Mouse (Mus musculus) embryonic facial prominence, embryonic 12.5 days (tissue): ENCODE measurements around the gene Etv5. TPM values are rescaled to one million over a fixed set of nuclear protein-coding genes. Genes with fewer than 3 reads are reported as not detected.

ENCODE experiments used
- ATAC-seq: fragments of 200-750 bp; cut with Nextera tagmentation; 2 replicates; pipeline ENCODE4 v1.8.0; 2017; ENCODE audit not compliant: insufficient number of reproducible peaks, insufficient read depth, low FRiP score, low TSS enrichment
- H3K27ac ChIP-seq: fragments of 300-500 bp; sonication (generic); 2 replicates; pipeline ENCODE4 v1.5.1; 2016; ENCODE audit warnings: mild to moderate bottlenecking
- H3K27me3 ChIP-seq: fragments of 300-500 bp; sonication (generic); 2 replicates; pipeline ENCODE4 v1.6.1; 2016; ENCODE audit warnings: mild to moderate bottlenecking, moderate library complexity
- H3K36me3 ChIP-seq: fragments of 300-500 bp; sonication (generic); 2 replicates; pipeline ENCODE4 v1.6.1; 2016; ENCODE audit warnings: mild to moderate bottlenecking
- H3K4me1 ChIP-seq: fragments of 300-500 bp; sonication (generic); 2 replicates; pipeline ENCODE4 v1.6.1; 2016
- H3K4me2 ChIP-seq: fragments of 300-500 bp; sonication (generic); replicated peaks from 2 replicates; pipeline ENCODE4 v1.6.1; 2016; ENCODE audit warnings: mild to moderate bottlenecking, moderate library complexity
- H3K4me3 ChIP-seq: fragments of 300-500 bp; sonication (generic); 2 replicates; pipeline ENCODE4 v1.5.1; 2016; ENCODE audit warnings: mild to moderate bottlenecking
- H3K9ac ChIP-seq: fragments of 300-500 bp; sonication (generic); 2 replicates; pipeline ENCODE4 v1.6.1; 2016; ENCODE audit warnings: mild to moderate bottlenecking, moderate library complexity
- H3K9me3 ChIP-seq: fragments of 300-500 bp; sonication (generic); 2 replicates; pipeline ENCODE4 v1.6.1; 2016; ENCODE audit warnings: mild to moderate bottlenecking, moderate library complexity
- WGBS: fragments of 180-500 bp; shearing (Covaris S2); methylation state at CpG from one replicate; pipeline ENCODE4 v1.1.7; 2016; 5-methylcytosine and 5-hydroxymethylcytosine counted together
- polyA plus RNA-seq: library from polyadenylated mRNA; unstranded; fragments of >200 nt; fragmentation: Nextera tagmentation; extraction: Ambion mirVana; gene quantifications from 2 replicates; pipeline ENCODE4 v1.2.1, GENCODE M21; 2016

Etv5 gene
- polyA plus RNA-seq, 1 experiment from 2014 or later: 39.8 TPM

DNA sequence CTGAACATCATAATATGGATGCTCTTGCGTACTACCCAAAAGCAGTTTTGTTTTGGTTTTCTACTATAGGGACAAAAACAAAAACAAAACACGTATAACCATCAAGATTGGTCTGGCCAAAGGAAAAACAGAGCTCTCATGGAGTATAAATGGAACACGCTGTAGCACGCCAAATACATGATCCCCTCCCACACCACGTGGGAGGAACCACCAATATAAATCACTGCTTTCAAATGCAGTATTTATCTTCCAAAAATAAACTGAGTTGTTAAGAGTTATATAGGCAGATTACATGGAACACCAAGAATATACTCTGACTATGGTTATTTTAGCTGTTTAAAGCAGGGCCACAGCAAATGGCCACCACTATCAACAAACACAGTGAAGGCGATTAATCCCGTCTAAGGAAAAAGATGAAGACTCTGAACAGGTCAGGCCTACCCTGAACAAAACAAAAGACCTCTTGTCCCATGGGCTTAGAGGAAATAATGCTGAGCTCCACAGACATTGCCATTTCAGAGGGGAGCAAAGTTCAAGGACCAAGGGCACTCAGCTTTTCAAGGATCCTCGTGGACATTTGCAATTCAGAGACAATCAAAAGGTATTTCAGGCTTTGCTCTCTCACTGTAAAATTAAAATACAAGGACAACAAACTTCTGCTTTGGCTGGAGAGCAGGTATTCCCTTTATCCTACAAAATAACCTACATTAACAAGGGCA is 30.7 kb downstream of the Etv5 start:
- 75% methylated on average over 8 of the region's 8 CpGs for WGBS
- peaks cover 6% of the 10 kb centered on the region for H3K36me3 ChIP-seq

DNA sequence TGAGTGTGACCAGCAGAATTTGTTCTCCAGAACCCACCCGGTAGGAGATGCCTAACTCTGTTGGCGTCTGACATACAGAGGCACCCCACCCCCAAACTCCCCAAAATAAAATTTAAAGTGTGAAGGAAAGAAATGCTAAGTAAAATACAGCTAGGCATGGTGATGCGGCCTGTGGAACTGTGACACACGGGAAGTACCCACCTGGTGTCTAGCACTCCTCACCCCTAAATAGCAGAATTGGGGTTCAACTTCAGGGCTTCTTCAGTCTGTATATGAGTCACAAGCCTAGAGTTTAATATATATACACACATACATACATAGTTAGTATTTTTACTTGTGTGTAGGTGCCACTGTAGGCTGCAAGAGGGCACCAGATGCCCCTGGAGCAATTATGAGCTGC is 32.8 kb downstream of the Etv5 start:
- no peaks in the 10 kb centered on the region for H3K9me3 ChIP-seq
- no peaks in the 10 kb centered on the region for H3K4me1 ChIP-seq
- H3K4me3 ChIP-seq: no peak overlapping the region
- no peaks in the 10 kb centered on the region for H3K27me3 ChIP-seq
- no peak overlapping the region for H3K4me2 ChIP-seq
- 91% methylated on average over 4 of the region's 4 CpGs for WGBS
- no peak overlapping the region for H3K9ac ChIP-seq
- H3K27ac ChIP-seq: no peak overlapping the region
- H3K36me3 ChIP-seq: peaks cover 2% of the 10 kb centered on the region
- no peak for ATAC-seq

More for the DNA sequence above, 30.7 kb downstream of the Etv5 start:
- no peak overlapping the region for H3K4me2 ChIP-seq
- 0 out of 2 replicates have a peak, but pooled peaks cover 3% of the 10 kb centered on the region for H3K4me1 ChIP-seq
- H3K9me3 ChIP-seq: no peaks in the 10 kb centered on the region
- no peak overlapping the region for H3K9ac ChIP-seq
- no peak for ATAC-seq
- H3K27me3 ChIP-seq: no peaks in the 10 kb centered on the region
- no peak overlapping the region for H3K4me3 ChIP-seq
- H3K27ac ChIP-seq: no peak overlapping the region

DNA sequence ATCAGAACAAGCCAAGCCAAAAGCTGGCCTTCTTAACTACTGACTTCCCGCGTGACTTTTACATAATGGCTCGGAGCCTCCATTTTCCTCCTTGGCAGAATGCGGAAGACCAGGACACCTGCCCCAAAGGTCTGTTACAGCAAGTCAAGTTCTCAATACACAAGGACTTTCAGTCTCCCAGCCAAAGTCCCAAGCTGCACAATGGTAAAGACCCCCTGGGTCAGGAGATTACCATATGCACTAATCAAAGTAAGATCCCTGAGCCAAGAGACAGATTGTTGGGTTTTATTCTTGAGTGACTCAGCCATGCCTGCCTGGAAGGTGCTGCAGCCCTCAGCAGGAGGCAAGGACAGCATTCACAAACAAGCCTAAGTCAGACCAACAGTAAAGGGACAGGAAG is 33.5 kb downstream of the Etv5 start:
- WGBS: 81% methylated on average over 4 of the region's 4 CpGs
- peaks cover 3% of the 10 kb centered on the region for H3K36me3 ChIP-seq

GRCm38 (mm10) chr16:22405492-22405891 is 34.0 kb downstream of the Etv5 start:
- peaks cover 7% of the 10 kb centered on the region for H3K36me3 ChIP-seq
- H3K4me1 ChIP-seq: no peaks in the 10 kb centered on the region
- no peak overlapping the region for H3K4me3 ChIP-seq
- H3K27ac ChIP-seq: no peak overlapping the region
- no peak for ATAC-seq
- no peak overlapping the region for H3K9ac ChIP-seq
- WGBS: 77% methylated on average over 10 of the region's 10 CpGs
- H3K4me2 ChIP-seq: no peak overlapping the region
- H3K27me3 ChIP-seq: no peaks in the 10 kb centered on the region
- no peaks in the 10 kb centered on the region for H3K9me3 ChIP-seq

More for the DNA sequence above, 33.5 kb downstream of the Etv5 start:
- Histone ChIP-seq H3K9me3 (no peaks in the 10 kb centered on the region), H3K27me3 (no peaks in the 10 kb centered on the region), H3K9ac (no peak overlapping the region), H3K4me2 (no peak overlapping the region), H3K4me3 (no peak overlapping the region), H3K4me1 (no peaks in the 10 kb centered on the region), H3K27ac (no peak overlapping the region)
- ATAC-seq: no peak

DNA sequence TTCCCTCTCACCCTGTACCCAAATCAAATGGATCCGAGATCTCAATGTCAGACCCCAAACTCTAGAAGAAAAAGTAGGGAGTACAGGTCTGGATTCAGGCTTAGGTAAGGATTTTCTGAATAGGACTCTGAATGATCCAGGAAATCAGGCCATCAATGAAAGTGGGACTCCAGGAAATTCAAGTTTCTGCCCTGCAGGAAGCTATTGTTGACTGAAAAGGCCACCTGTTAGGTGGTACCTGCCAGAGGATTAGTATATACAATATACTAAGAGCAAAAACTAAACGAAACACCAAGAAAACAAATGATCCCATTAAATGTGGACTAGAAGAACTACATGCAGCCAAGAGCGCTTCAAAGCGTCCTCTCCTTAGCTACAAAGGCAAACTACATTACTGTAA is 35.8 kb downstream of the Etv5 start:
- Histone ChIP-seq H3K9ac (no peak overlapping the region), H3K27me3 (no peaks in the 10 kb centered on the region), H3K4me3 (no peak overlapping the region), H3K27ac (no peak overlapping the region), H3K4me2 (no peak overlapping the region), H3K36me3 (peaks cover 7% of the 10 kb centered on the region), H3K4me1 (no peaks in the 10 kb centered on the region), H3K9me3 (no peaks in the 10 kb centered on the region)
- WGBS: 92% methylated on average over 4 of the region's 4 CpGs
- no peak for ATAC-seq

DNA sequence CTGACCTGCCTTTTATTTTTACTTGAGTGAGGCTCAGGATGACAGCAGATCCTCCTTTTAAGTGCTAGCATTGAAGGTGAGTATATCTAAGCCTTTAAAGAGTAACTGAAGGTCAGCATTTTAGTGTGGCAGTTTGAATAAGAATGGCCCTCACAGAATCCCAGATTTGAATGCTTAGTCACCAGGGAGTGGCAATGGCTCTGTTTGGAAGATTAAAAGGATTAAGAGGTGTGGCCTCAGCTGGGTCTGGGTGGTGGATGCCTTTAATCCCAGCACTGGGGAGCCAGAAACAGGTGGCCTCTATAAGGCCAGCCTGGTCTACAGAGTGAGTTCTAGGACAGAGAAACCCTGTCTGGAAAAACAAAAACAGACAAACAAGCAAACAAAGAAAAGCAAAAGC is 36.9 kb downstream of the Etv5 start:
- no peak overlapping the region for H3K9ac ChIP-seq
- no peaks in the 10 kb centered on the region for H3K27me3 ChIP-seq
- peaks cover 9% of the 10 kb centered on the region; the same call in 1 of the 2 replicates for H3K36me3 ChIP-seq
- no peaks in the 10 kb centered on the region for H3K4me1 ChIP-seq
- no peak overlapping the region for H3K27ac ChIP-seq
- H3K9me3 ChIP-seq: no peaks in the 10 kb centered on the region
- no peak for ATAC-seq
- no peak overlapping the region for H3K4me3 ChIP-seq
- H3K4me2 ChIP-seq: no peak overlapping the region

GRCm38 (mm10) chr16:22400226-22400625 is 39.3 kb downstream of the Etv5 start:
- peaks cover 15% of the 10 kb centered on the region; the same call in 1 of the 2 replicates for H3K36me3 ChIP-seq
- WGBS: 76% methylated on average over 6 of the region's 6 CpGs

DNA sequence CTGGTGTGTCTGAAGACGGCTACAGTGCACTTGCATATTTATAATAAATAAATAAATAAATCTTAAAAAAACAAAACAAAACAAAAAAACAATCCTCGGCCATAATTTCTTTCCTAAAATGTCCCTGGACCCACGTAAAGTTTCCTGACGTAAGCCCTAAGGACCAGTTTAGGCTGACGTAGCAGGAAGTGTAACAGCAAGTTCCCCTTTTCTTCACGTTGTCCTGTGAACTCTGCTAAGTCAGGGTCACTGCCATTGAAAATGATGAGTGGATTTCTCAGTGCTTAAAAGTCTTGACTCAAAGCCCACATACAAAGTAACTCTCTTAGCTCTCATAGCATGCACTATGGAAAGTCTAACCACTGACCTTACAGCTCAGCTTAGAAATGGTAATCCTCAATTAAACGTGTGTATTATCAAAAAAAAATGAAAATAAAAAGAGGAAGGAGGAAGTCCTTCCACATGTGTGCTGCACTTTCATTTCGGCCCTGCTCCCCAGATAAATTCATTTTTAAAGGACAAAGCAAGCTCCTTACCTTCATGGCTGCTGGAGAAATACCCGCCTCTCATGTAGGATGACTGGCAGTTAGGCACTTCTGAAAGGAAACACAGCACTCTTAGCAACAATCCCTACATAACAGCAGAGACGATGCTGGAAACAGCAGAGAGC is 40.6 kb downstream of the Etv5 start:
- H3K4me2 ChIP-seq: no peak overlapping the region
- H3K9me3 ChIP-seq: no peaks in the 10 kb centered on the region
- WGBS: 90% methylated on average over 10 of the region's 10 CpGs
- ATAC-seq: no peak
- no peak overlapping the region for H3K27ac ChIP-seq
- H3K4me3 ChIP-seq: no peak overlapping the region
- no peak overlapping the region for H3K9ac ChIP-seq
- peaks cover 15% of the 10 kb centered on the region; the same call in 1 of the 2 replicates for H3K36me3 ChIP-seq
- H3K27me3 ChIP-seq: no peaks in the 10 kb centered on the region
- H3K4me1 ChIP-seq: no peaks in the 10 kb centered on the region

More at GRCm38 (mm10) chr16:22400226-22400625, 39.3 kb downstream of the Etv5 start:
- Histone ChIP-seq H3K27me3 (no peaks in the 10 kb centered on the region), H3K4me2 (no peak overlapping the region), H3K9me3 (no peaks in the 10 kb centered on the region), H3K27ac (no peak overlapping the region), H3K4me1 (no peaks in the 10 kb centered on the region), H3K4me3 (no peak overlapping the region), H3K9ac (no peak overlapping the region)
- no peak for ATAC-seq

DNA sequence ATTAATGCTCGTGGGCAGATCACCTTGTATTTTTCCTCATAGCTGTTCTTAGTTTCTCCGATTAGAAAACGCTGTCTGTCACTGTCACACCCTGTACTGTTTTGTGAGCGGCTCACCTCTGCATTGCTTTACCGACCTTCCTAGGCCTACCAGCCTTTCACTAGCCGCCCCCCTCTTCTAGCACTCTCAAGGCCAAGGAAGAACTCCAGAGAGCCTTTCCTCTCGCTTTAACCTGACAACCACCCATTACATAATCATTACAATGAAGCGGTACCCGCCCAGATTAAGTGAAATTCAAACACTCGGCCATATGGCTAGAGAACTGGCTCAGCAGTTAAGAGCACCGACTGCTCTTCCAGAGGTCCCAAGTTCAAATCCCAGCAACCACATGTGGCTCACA is 41.2 kb downstream of the Etv5 start:
- Histone ChIP-seq H3K4me1 (no peaks in the 10 kb centered on the region), H3K4me3 (no peak overlapping the region), H3K27me3 (no peaks in the 10 kb centered on the region), H3K36me3 (peaks cover 15% of the 10 kb centered on the region; the same call in 1 of the 2 replicates), H3K27ac (no peak overlapping the region), H3K9me3 (no peaks in the 10 kb centered on the region), H3K4me2 (no peak overlapping the region), H3K9ac (no peak overlapping the region)
- ATAC-seq: no peak
- WGBS: 83% methylated on average over 11 of the region's 11 CpGs

DNA sequence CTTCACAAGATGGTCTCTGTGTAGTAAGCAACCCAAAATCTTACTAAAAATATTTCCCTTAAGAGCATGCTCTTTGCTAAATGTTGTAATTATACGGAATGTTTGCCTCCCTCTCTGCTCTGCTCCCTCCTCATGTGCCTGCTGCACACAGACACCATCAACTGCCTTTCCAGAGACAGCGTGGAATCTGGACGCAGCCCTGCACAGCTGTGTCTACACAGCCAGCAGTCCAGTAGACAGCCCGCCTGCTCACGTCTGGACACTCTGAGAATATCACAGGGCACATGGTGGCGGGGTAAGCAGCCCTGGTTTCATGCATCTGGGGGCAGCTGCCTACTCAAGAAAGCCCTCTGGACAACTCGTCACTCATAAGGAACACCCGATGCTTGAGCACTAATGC is 43.1 kb downstream of the Etv5 start:
- Histone ChIP-seq H3K9ac (no peak overlapping the region), H3K4me1 (no peaks in the 10 kb centered on the region), H3K4me3 (no peak overlapping the region), H3K27ac (no peak overlapping the region), H3K4me2 (no peak overlapping the region), H3K9me3 (no peaks in the 10 kb centered on the region), H3K36me3 (peaks cover 18% of the 10 kb centered on the region; the same call in 1 of the 2 replicates), H3K27me3 (no peaks in the 10 kb centered on the region)
- 60% methylated on average over 8 of the region's 8 CpGs for WGBS
- no peak for ATAC-seq

DNA sequence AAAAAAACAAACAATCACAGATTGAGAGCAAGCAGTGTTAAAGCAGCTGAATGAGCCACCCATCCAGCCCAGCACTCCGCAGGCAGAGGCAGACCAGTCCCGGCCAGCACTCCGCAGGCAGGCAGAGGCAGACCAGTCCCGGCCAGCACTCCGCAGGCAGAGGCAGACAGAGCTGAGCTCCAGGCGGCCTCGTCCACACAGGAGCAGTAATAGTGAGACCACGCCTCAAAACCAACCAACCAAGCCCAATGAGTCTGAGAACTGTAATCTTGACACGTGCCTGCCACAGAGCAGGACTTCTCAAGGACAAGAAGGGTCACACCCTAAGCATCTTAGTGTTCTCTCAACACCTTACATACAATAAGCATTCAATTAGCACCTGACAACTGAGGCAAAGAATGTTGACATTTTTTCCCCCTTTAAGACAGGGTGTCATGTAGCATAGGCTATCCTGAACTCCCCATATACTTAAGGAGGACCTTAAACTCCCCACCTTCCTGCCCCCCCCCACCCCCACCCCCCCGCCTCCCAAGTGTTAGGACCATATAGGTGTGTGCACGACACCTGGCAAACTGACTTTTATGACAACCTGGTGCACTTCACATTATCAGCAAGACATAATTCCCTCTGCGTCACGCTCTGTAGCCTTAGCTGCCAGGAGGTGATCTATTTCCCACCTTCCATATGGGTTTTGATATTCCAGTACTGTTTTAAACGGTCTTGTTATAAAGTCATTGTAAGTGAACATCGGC is 44.2 kb downstream of the Etv5 start:
- ATAC-seq: no peak
- 0 out of 2 replicates have a peak, but pooled peaks cover 11% of the 10 kb centered on the region for H3K36me3 ChIP-seq
- H3K4me2 ChIP-seq: no peak overlapping the region

More for the DNA sequence above, 44.2 kb downstream of the Etv5 start:
- Histone ChIP-seq H3K27ac (no peak overlapping the region), H3K9ac (no peak overlapping the region), H3K27me3 (no peaks in the 10 kb centered on the region), H3K4me1 (0 out of 2 replicates have a peak, but pooled peaks cover 1% of the 10 kb centered on the region), H3K9me3 (no peaks in the 10 kb centered on the region), H3K4me3 (no peak overlapping the region)
- 82% methylated on average over 15 of the region's 15 CpGs for WGBS
